Mouse (Mus musculus): Measurements from ENCODE around the gene Arrdc2.

The Arrdc2 gene

GRCm38 (mm10) chr8:70800648-70801047 is 38.9 kb downstream of the Arrdc2 start:
- ChIA-PET POLR2A (interaction anchor here in 2 of 4 experiments (1.6 to 2.1 kb wide), 4 partner anchors 8 to 102 kb away, joined by 3 to 6 read pairs (median 4); partner anchors contain the start of gene Jund (in 1 of the 2)), CTCF (interaction anchor here in 1 of 4 experiments (0.6 kb wide), 1 partner anchor 19 kb away, joined by 6 read pairs; no protein-coding TSS in a partner anchor)

- POLR2A ChIA-PET = interaction anchor here (0.6 to 3.1 kb wide), 22 partner anchors 8 to 751 kb away, joined by 3 to 76 read pairs (median 10); partner anchors contain the start of genes Arrdc2 (in 3 of the 4), Jund (in 2 of the 4), Lsm4 (in 1 of the 4) and Pik3r2 (in 1 of the 4)
Observed at GRCm38 (mm10) chr8:70798281-70798680, 41.2 kb downstream of the Arrdc2 start.

GRCm38 (mm10) chr8:70797081-70798070 is 42.1 kb downstream of the Arrdc2 start:
- ChIA-PET POLR2A (interaction anchor here (0.6 to 3.1 kb wide), 94 partner anchors 9 to 772 kb away, joined by 3 to 76 read pairs (median 5); partner anchors contain the start of genes Arrdc2 (in 3 of the 4), Jund (in 3 of the 4), Pik3r2 (in 3 of the 4) and Ell (in 2 of the 4)), CTCF (interaction anchor here in 3 of 4 experiments (0.6 to 2.3 kb wide), 28 partner anchors 10 to 436 kb away, joined by 3 to 18 read pairs (median 4); partner anchors contain the start of genes Arrdc2 (in 2 of the 3), Gm3336 (in 2 of the 3), Pgpep1 (in 1 of the 3) and Pik3r2 (in 1 of the 3))

More at GRCm38 (mm10) chr8:70798281-70798680, 41.2 kb downstream of the Arrdc2 start:
- CTCF ChIA-PET = interaction anchor here in 3 of 4 experiments (1.2 to 2.3 kb wide), 4 partner anchors 22 to 23 kb away, joined by 3 to 18 read pairs (median 6); partner anchors contain the start of gene Pik3r2 (in 1 of the 3)

GRCm38 (mm10) chr8:70796403-70797080 is 43.0 kb downstream of the Arrdc2 start:
- POLR2A ChIA-PET = interaction anchor here (0.6 to 3.1 kb wide), 88 partner anchors 9 to 773 kb away, joined by 3 to 76 read pairs (median 5); partner anchors contain the start of genes Arrdc2 (in 3 of the 4), Jund (in 3 of the 4), Pik3r2 (in 3 of the 4) and Ell (in 2 of the 4)
- CTCF ChIA-PET = interaction anchor here in 3 of 4 experiments (0.6 to 2.3 kb wide), 21 partner anchors 13 to 436 kb away, joined by 3 to 18 read pairs (median 4); partner anchors contain the start of genes Arrdc2 (in 2 of the 3), Gm3336 (in 2 of the 3) and Pik3r2 (in 1 of the 3)

GRCm38 (mm10) chr8:70795370-70795769 is 44.1 kb downstream of the Arrdc2 start:
- CTCF ChIA-PET = no interaction called here
- POLR2A ChIA-PET = interaction anchor here in 2 of 4 experiments (0.9 to 3.1 kb wide), 7 partner anchors 8 to 96 kb away, joined by 3 to 36 read pairs (median 4); partner anchors contain the start of genes Arrdc2 (in 2 of the 2) and Mast3 (in 1 of the 2)

- CTCF ChIA-PET = interaction anchor here in 1 of 4 experiments (2.2 kb wide), 1 partner anchor 27 kb away, joined by 6 read pairs; no protein-coding TSS in a partner anchor
- POLR2A ChIA-PET = interaction anchor here in 3 of 4 experiments (1.0 to 10.9 kb wide), 8 partner anchors 10 to 96 kb away, joined by 7 to 163 read pairs (median 42); partner anchors contain the start of genes Arrdc2 (in 2 of the 3), Mast3 (in 2 of the 3), Pik3r2 (in 2 of the 3) and Jund (in 1 of the 3)
Observed at GRCm38 (mm10) chr8:70794215-70794614, 45.3 kb downstream of the Arrdc2 start.

- ChIA-PET POLR2A (interaction anchor here (0.6 to 10.9 kb wide), 108 partner anchors 8 to 887 kb away, joined by 3 to 163 read pairs (median 5); partner anchors contain the start of genes Arrdc2 (in 3 of the 4), Jund (in 3 of the 4), Lsm4 (in 3 of the 4) and Mast3 (in 3 of the 4)), CTCF (interaction anchor here (0.5 to 2.3 kb wide), 36 partner anchors 9 to 737 kb away, joined by 3 to 27 read pairs (median 4); partner anchors contain the start of genes Gm3336 (in 3 of the 4), Arrdc2 (in 2 of the 4), Mast3 (in 2 of the 4) and Lsm4 (in 1 of the 4))
Observed at GRCm38 (mm10) chr8:70792700-70793099, 46.8 kb downstream of the Arrdc2 start.

GRCm38 (mm10) chr8:70791975-70792691 is 47.4 kb downstream of the Arrdc2 start:
- CTCF ChIA-PET = interaction anchor here (0.5 to 2.3 kb wide), 37 partner anchors 9 to 738 kb away, joined by 3 to 27 read pairs (median 4); partner anchors contain the start of genes Gm3336 (in 3 of the 4), Arrdc2 (in 2 of the 4), Mast3 (in 2 of the 4) and Lsm4 (in 1 of the 4)
- POLR2A ChIA-PET = interaction anchor here (0.6 to 10.9 kb wide), 106 partner anchors 8 to 888 kb away, joined by 3 to 163 read pairs (median 5); partner anchors contain the start of genes Arrdc2 (in 3 of the 4), Jund (in 3 of the 4), Lsm4 (in 3 of the 4) and Mast3 (in 3 of the 4)

- CTCF ChIA-PET = interaction anchor here in 3 of 4 experiments (0.5 to 2.3 kb wide), 10 partner anchors 8 to 980 kb away, joined by 3 to 27 read pairs (median 4); partner anchors contain the start of genes Arrdc2 (in 1 of the 3) and Gm3336 (in 1 of the 3)
- POLR2A ChIA-PET = interaction anchor here (1.1 to 10.9 kb wide), 24 partner anchors 8 to 779 kb away, joined by 3 to 163 read pairs (median 9); partner anchors contain the start of genes Arrdc2 (in 2 of the 4), Jund (in 2 of the 4), Mast3 (in 2 of the 4) and Mpv17l2 (in 2 of the 4)
Observed at GRCm38 (mm10) chr8:70791294-70791701, 48.2 kb downstream of the Arrdc2 start.

- ChIA-PET CTCF (no interaction called here), POLR2A (interaction anchor here in 3 of 4 experiments (0.6 to 10.9 kb wide), 13 partner anchors 14 to 116 kb away, joined by 4 to 163 read pairs (median 38); partner anchors contain the start of genes Arrdc2 (in 2 of the 3), Mast3 (in 2 of the 3), Pik3r2 (in 2 of the 3) and Lsm4 (in 1 of the 3))
Observed at GRCm38 (mm10) chr8:70790846-70791245, 48.7 kb downstream of the Arrdc2 start.

GRCm38 (mm10) chr8:70789046-70789445 is 50.5 kb downstream of the Arrdc2 start:
- POLR2A ChIA-PET = interaction anchor here in 3 of 4 experiments (0.6 to 10.9 kb wide), 18 partner anchors 8 to 107 kb away, joined by 3 to 163 read pairs (median 8); partner anchors contain the start of genes Jund (in 2 of the 3), Pik3r2 (in 2 of the 3), Arrdc2 (in 1 of the 3) and Mast3 (in 1 of the 3)
- CTCF ChIA-PET = interaction anchor here in 3 of 4 experiments (0.6 to 3.0 kb wide), 4 partner anchors 20 to 630 kb away, joined by 3 to 15 read pairs (median 6); no protein-coding TSS in a partner anchor

GRCm38 (mm10) chr8:70787941-70788667 is 51.4 kb downstream of the Arrdc2 start:
- CTCF ChIA-PET = interaction anchor here in 3 of 4 experiments (0.7 to 3.0 kb wide), 7 partner anchors 9 to 109 kb away, joined by 3 to 15 read pairs (median 3); partner anchors contain the start of gene Rpl18a (in 1 of the 3)
- POLR2A ChIA-PET = interaction anchor here (0.5 to 10.9 kb wide), 37 partner anchors 8 to 277 kb away, joined by 3 to 163 read pairs (median 5); partner anchors contain the start of genes Jund (in 3 of the 4), Pik3r2 (in 3 of the 4), Arrdc2 (in 2 of the 4) and Mast3 (in 1 of the 4)

GRCm38 (mm10) chr8:70787051-70787445 is 52.5 kb downstream of the Arrdc2 start:
- ChIA-PET POLR2A (interaction anchor here (0.5 to 10.9 kb wide), 30 partner anchors 8 to 644 kb away, joined by 3 to 163 read pairs (median 5); partner anchors contain the start of genes Arrdc2 (in 3 of the 4), Jund (in 3 of the 4), Pik3r2 (in 3 of the 4) and Haus8 (in 1 of the 4)), CTCF (interaction anchor here in 2 of 4 experiments (0.5 to 3.0 kb wide), 4 partner anchors 10 to 421 kb away, joined by 3 to 15 read pairs (median 4); no protein-coding TSS in a partner anchor)
